Mouse (Mus musculus) midbrain, postnatal 0 days (tissue): ENCODE measurements around the gene Gpr34. TPM values are rescaled to one million over a fixed set of nuclear protein-coding genes. Genes with fewer than 3 reads are reported as not detected.

Source experiments
- ATAC-seq: fragments of 200-750 bp; cut with Nextera tagmentation; 2 replicates; pipeline ENCODE4 v1.8.0; 2017; ENCODE audit warnings: moderate number of reproducible peaks, mild to moderate bottlenecking, moderate TSS enrichment, moderate library complexity; ENCODE audit not compliant: low FRiP score
- DNase-seq: peaks from one replicate; pipeline ENCODE4 v3.0.0-alpha.2; 2015; ENCODE audit warnings: low spot score
- H3K27ac ChIP-seq: fragments of 300-500 bp; sonication (generic); 2 replicates; pipeline ENCODE4 v1.5.1; 2014; ENCODE audit warnings: low read depth, mild to moderate bottlenecking, low read length, mixed read lengths
- H3K27me3 ChIP-seq: fragments of 300-500 bp; sonication (generic); 2 replicates; pipeline ENCODE4 v1.6.1; 2014; ENCODE audit warnings: low read length, control low read depth, mixed read lengths; ENCODE audit not compliant: insufficient read depth
- H3K36me3 ChIP-seq: fragments of 300-500 bp; sonication (generic); 2 replicates; pipeline ENCODE4 v1.6.1; 2014; ENCODE audit warnings: low read length, control low read depth, mixed read lengths; ENCODE audit not compliant: insufficient read depth
- H3K4me1 ChIP-seq: fragments of 300-500 bp; sonication (generic); 2 replicates; pipeline ENCODE4 v1.6.1; 2014; ENCODE audit warnings: mild to moderate bottlenecking, control low read depth, antibody characterized with exemption, low read length, mixed read lengths; ENCODE audit not compliant: insufficient read depth
- H3K4me2 ChIP-seq: fragments of 300-500 bp; sonication (generic); 2 replicates; pipeline ENCODE4 v1.6.1; 2014; ENCODE audit warnings: low read depth, mild to moderate bottlenecking, low read length, mixed read lengths; ENCODE audit not compliant: poor library complexity, severe bottlenecking
- H3K4me3 ChIP-seq: fragments of 300-500 bp; sonication (generic); 2 replicates; pipeline ENCODE4 v1.5.1; 2014; ENCODE audit warnings: low read depth, mild to moderate bottlenecking, low read length, moderate library complexity
- H3K9ac ChIP-seq: fragments of 300-500 bp; sonication (generic); replicated peaks from 2 replicates; pipeline ENCODE4 v1.6.1; 2014; ENCODE audit warnings: mild to moderate bottlenecking, low read length, moderate library complexity, mixed read lengths; ENCODE audit not compliant: poor library complexity, severe bottlenecking
- H3K9me3 ChIP-seq: fragments of 300-500 bp; sonication (generic); 2 replicates; pipeline ENCODE4 v1.6.1; 2016; ENCODE audit warnings: low read length, control low read depth
- CTCF ChIP-seq: IDR thresholded peaks from 2 replicates; pipeline ENCODE4 v1.5.1; 2016; ENCODE audit warnings: antibody characterized with exemption, mild to moderate bottlenecking
- WGBS: fragments of 180-500 bp; shearing (Covaris S2); extraction: QIAGEN DNeasy Blood & Tissue Kit; methylation state at CpG from one replicate; pipeline ENCODE4 v1.1.7; 2014; 5-methylcytosine and 5-hydroxymethylcytosine counted together
- microRNA-seq: library from miRNA; unstranded; fragments of <30 nt; microRNA quantifications from one replicate; pipeline ENCODE4, GENCODE M21; 2016; ENCODE audit warnings: borderline number of aligned reads
- polyA plus RNA-seq: library from polyadenylated mRNA; unstranded; fragments of >200 nt; fragmentation: Nextera tagmentation; extraction: Ambion mirVana; gene quantifications from 2 replicates; pipeline ENCODE4 v1.2.1, GENCODE M21; 2015
- total RNA-seq: library from RNA; depleted of rRNA; stranded (reverse); fragments of >200 nt; gene quantifications from 2 replicates; pipeline ENCODE4 v1.2.3, GENCODE M21; 2014; rRNA removed

Gpr34 gene
- total and polyA plus RNA-seq, 2 experiments from 2014 or later, result 1.8 to 4.8 TPM

- Histone ChIP-seq H3K36me3 (no peaks in the 10 kb centered on the region), H3K4me3 (no peak overlapping the region), H3K4me2 (no peak overlapping the region), H3K9ac (no peak overlapping the region), H3K9me3 (no peaks in the 10 kb centered on the region), H3K4me1 (no peaks in the 10 kb centered on the region), H3K27me3 (no peaks in the 10 kb centered on the region), H3K27ac (no peak overlapping the region)
- TF ChIP-seq CTCF, result no peak
- no peak for ATAC-seq
- no peak for DNase-seq
- 76% methylated on average over 3 of the region's 3 CpGs for WGBS
These were observed 49.9 kb downstream of the Gpr34 start for GRCm38 (mm10) chrX:13681748-13682147.

GRCm38 (mm10) chrX:13686589-13686988 lies 54.7 kb downstream of the Gpr34 start:
- Histone ChIP-seq H3K9me3 (no peaks in the 10 kb centered on the region), H3K4me1 (no peaks in the 10 kb centered on the region; the same call in 1 of the 2 replicates), H3K9ac (no peak overlapping the region), H3K4me2 (no peak overlapping the region), H3K36me3 (no peaks in the 10 kb centered on the region), H3K27ac (no peak overlapping the region), H3K27me3 (no peaks in the 10 kb centered on the region), H3K4me3 (no peak overlapping the region)
- WGBS, result 92% methylated on average over 1 of the region's 1 CpGs
- no peak for TF ChIP-seq CTCF
- DNase-seq, result no peak
- ATAC-seq, result no peak

GRCm38 (mm10) chrX:13688356-13688755 lies 56.5 kb downstream of the Gpr34 start:
- Histone ChIP-seq H3K27ac (no peak overlapping the region), H3K9ac (no peak overlapping the region), H3K4me3 (no peak overlapping the region), H3K36me3 (no peaks in the 10 kb centered on the region), H3K4me1 (no peaks in the 10 kb centered on the region; the same call in 1 of the 2 replicates), H3K27me3 (no peaks in the 10 kb centered on the region), H3K4me2 (no peak overlapping the region), H3K9me3 (no peaks in the 10 kb centered on the region)
- WGBS, result 53% methylated on average over 2 of the region's 2 CpGs
- ATAC-seq, result no peak
- no peak for DNase-seq
- TF ChIP-seq CTCF, result no peak

Small RNA genes lying within 50 kb of the gene (microRNA-seq; reads per million reads assigned to microRNA genes)
- gene Gm25246, result not detected

Other genes with a start within 250 kb of the Gpr34 start
- 0.33 and 0.71 TPM in 2 replicates for gene Nyx, start 166.0 kb upstream of the Gpr34 start, total RNA-seq
- gene Nyx, start 166.0 kb upstream of the Gpr34 start, polyA plus RNA-seq, result 0.20 and 0.32 TPM in 2 replicates
- not detected in 2 replicates for gene Gpr82, start 29.3 kb downstream of the Gpr34 start, total RNA-seq
- gene Gpr82, start 29.3 kb downstream of the Gpr34 start, polyA plus RNA-seq, result 0.15 and 0.20 TPM in 2 replicates
- gene Cask, start 219.3 kb downstream of the Gpr34 start, total RNA-seq, result 146 and 210 TPM in 2 replicates
- gene Cask, start 219.3 kb downstream of the Gpr34 start, polyA plus RNA-seq, result 74.4 and 79.5 TPM in 2 replicates